Mouse (Mus musculus) liver, embryonic 15.5 days (tissue): ENCODE results near the gene Tmem39a. TPM values are rescaled to one million over a fixed set of nuclear protein-coding genes. Genes with fewer than 3 reads are reported as not detected.

Experiments used
- ATAC-seq: fragments of 200-750 bp; cut with Nextera tagmentation; 2 replicates; pipeline ENCODE4 v1.8.0; 2017; ENCODE audit warnings: moderate number of reproducible peaks, mild to moderate bottlenecking, moderate library complexity; ENCODE audit not compliant: insufficient read depth
- H3K27ac ChIP-seq: fragments of 300-500 bp; sonication (generic); replicated peaks from 2 replicates; pipeline ENCODE4 v1.5.1; 2015; ENCODE audit warnings: mild to moderate bottlenecking, inconsistent platforms
- H3K27me3 ChIP-seq: fragments of 300-500 bp; sonication (generic); 2 replicates; pipeline ENCODE4 v1.6.1; 2015; ENCODE audit warnings: mild to moderate bottlenecking, inconsistent platforms
- H3K36me3 ChIP-seq: fragments of 300-500 bp; sonication (generic); replicated peaks from 2 replicates; pipeline ENCODE4 v1.6.1; 2015; ENCODE audit warnings: moderate library complexity, mild to moderate bottlenecking, inconsistent platforms
- H3K4me1 ChIP-seq: fragments of 300-500 bp; sonication (generic); replicated peaks from 2 replicates; pipeline ENCODE4 v1.6.1; 2015; ENCODE audit warnings: inconsistent platforms
- H3K4me2 ChIP-seq: fragments of 300-500 bp; sonication (generic); 2 replicates; pipeline ENCODE4 v1.6.1; 2015; ENCODE audit warnings: moderate library complexity, mild to moderate bottlenecking, inconsistent platforms
- H3K4me3 ChIP-seq: fragments of 300-500 bp; sonication (generic); replicated peaks from 2 replicates; pipeline ENCODE4 v1.5.1; 2015; ENCODE audit warnings: mild to moderate bottlenecking, inconsistent platforms
- H3K9ac ChIP-seq: fragments of 300-500 bp; sonication (generic); 2 replicates; pipeline ENCODE4 v1.6.1; 2015; ENCODE audit warnings: moderate library complexity, mild to moderate bottlenecking, inconsistent platforms
- H3K9me3 ChIP-seq: fragments of 300-500 bp; sonication (generic); replicated peaks from 2 replicates; pipeline ENCODE4 v1.6.1; 2016; ENCODE audit warnings: inconsistent platforms
- WGBS: fragments of 180-500 bp; shearing (Covaris S2); methylation state at CpG from one replicate; pipeline ENCODE4 v1.1.7; 2015; ENCODE audit warnings: mixed read lengths; ENCODE audit not compliant: insufficient replicate concordance; 5-methylcytosine and 5-hydroxymethylcytosine counted together
- polyA plus RNA-seq: library from polyadenylated mRNA; unstranded; fragments of >200 nt; fragmentation: Nextera tagmentation; extraction: Ambion mirVana; gene quantifications from 2 replicates; pipeline ENCODE4 v1.2.1, GENCODE M21; 2015

Gene Tmem39a
- polyA plus RNA-seq, 1 experiment from 2014 or later, result 31.4 TPM

- ATAC-seq, result no peak
- WGBS, result 61% methylated on average over 5 of the region's 5 CpGs
Measured at GRCm38 (mm10) chr16:38612646-38613045, 54.1 kb downstream of the Tmem39a start.

DNA sequence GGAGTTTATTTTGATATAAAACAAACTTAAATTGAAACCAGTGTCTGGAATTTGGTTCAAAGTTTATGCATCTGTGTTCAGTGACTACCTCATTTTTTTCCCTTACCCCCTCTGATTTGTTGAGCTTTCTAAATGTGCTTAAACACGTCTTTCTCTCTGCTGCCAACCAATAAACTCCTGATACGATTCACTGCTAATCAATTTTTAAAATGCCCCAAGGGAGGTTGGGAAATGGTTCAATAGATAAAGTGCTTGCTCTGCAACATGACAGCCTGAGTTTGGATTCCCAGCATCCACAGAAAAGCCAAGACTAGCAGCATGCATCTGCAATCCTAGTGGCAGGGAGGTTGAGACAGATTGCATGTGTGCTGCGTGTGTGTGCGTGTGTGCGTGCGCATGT, 55.1 kb downstream of the Tmem39a start:
- H3K27ac ChIP-seq, result no peak overlapping the region
- ATAC-seq, result no peak
- no peak overlapping the region for H3K4me3 ChIP-seq
- H3K36me3 ChIP-seq, result no peaks in the 10 kb centered on the region
- no peak overlapping the region for H3K9ac ChIP-seq
- no peak overlapping the region for H3K4me2 ChIP-seq
- H3K27me3 ChIP-seq, result no peaks in the 10 kb centered on the region
- WGBS, result 74% methylated on average over 6 of the region's 6 CpGs
- no peaks in the 10 kb centered on the region for H3K4me1 ChIP-seq
- no peaks in the 10 kb centered on the region for H3K9me3 ChIP-seq

More at GRCm38 (mm10) chr16:38612646-38613045, 54.1 kb downstream of the Tmem39a start:
- H3K9ac ChIP-seq, result no peak overlapping the region
- no peak overlapping the region for H3K4me3 ChIP-seq
- H3K27ac ChIP-seq, result no peak overlapping the region
- H3K4me1 ChIP-seq, result no peaks in the 10 kb centered on the region
- no peak overlapping the region for H3K4me2 ChIP-seq
- H3K27me3 ChIP-seq, result no peaks in the 10 kb centered on the region
- H3K9me3 ChIP-seq, result no peaks in the 10 kb centered on the region
- H3K36me3 ChIP-seq, result no peaks in the 10 kb centered on the region

- no peak overlapping the region for H3K27ac ChIP-seq
- H3K4me1 ChIP-seq, result no peaks in the 10 kb centered on the region
- H3K9ac ChIP-seq, result no peak overlapping the region
- WGBS, result 73% methylated on average over 13 of the region's 13 CpGs
- no peak for ATAC-seq
- no peaks in the 10 kb centered on the region for H3K27me3 ChIP-seq
- no peak overlapping the region for H3K4me2 ChIP-seq
- H3K4me3 ChIP-seq, result no peak overlapping the region
- no peaks in the 10 kb centered on the region for H3K36me3 ChIP-seq
- no peaks in the 10 kb centered on the region for H3K9me3 ChIP-seq
Measured at GRCm38 (mm10) chr16:38617977-38618376, 59.5 kb downstream of the Tmem39a start.

DNA sequence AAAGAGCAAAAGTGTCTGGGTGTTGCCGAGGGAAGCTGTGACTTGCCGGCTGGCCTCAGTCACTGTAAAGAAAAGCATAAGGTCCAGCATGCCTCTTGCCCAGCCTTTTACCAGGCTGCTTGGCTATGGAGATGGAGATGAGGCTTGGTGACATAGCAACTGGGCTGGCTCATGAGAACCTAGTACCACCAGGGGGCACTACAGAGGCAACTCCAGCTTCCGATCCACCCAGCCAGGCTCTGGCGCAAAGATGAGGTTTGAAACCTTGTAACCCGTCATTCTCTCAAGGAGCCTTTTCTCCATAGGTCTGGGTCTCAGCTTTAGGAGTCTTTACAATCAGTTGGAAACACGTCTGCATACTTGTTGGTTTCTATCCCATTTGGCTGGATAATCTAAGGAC, 60.6 kb downstream of the Tmem39a start:
- Histone ChIP-seq H3K9ac (no peak overlapping the region), H3K4me3 (no peak overlapping the region), H3K27ac (no peak overlapping the region), H3K36me3 (no peaks in the 10 kb centered on the region), H3K27me3 (no peaks in the 10 kb centered on the region), H3K4me2 (no peak overlapping the region), H3K9me3 (no peaks in the 10 kb centered on the region), H3K4me1 (no peaks in the 10 kb centered on the region)
- WGBS, result 22% methylated on average over 6 of the region's 6 CpGs
- no peak for ATAC-seq

GRCm38 (mm10) chr16:38620696-38621450, 62.4 kb downstream of the Tmem39a start:
- Histone ChIP-seq H3K9me3 (no peaks in the 10 kb centered on the region), H3K27me3 (no peaks in the 10 kb centered on the region), H3K4me3 (no peak overlapping the region), H3K4me2 (no peak overlapping the region), H3K9ac (no peak overlapping the region), H3K27ac (no peak overlapping the region), H3K36me3 (no peaks in the 10 kb centered on the region), H3K4me1 (no peaks in the 10 kb centered on the region)
- 75% methylated on average over 16 of the region's 16 CpGs for WGBS
- ATAC-seq, result no peak

DNA sequence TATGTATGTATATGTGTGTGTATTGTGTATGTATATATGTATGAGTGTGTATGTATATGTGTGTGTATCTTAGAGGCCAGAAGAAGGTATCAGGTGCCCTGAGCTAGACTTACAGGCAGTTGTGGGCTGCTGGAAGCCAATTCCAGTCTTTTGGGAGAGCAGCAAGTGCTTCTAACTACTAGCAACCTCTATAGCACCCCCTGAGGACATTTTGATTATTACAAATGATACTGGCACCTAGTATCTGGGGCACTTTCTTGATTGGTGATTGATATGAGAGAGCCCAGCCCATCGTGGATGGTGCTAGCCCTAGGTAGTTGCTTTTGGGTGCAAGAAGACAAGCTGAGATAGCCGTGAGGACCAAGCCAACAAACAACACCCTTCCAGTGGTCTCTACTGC, 63.8 kb downstream of the Tmem39a start:
- Histone ChIP-seq H3K9me3 (no peaks in the 10 kb centered on the region), H3K36me3 (no peaks in the 10 kb centered on the region), H3K4me2 (no peak overlapping the region), H3K9ac (no peak overlapping the region), H3K27ac (no peak overlapping the region), H3K4me1 (no peaks in the 10 kb centered on the region), H3K27me3 (no peaks in the 10 kb centered on the region), H3K4me3 (no peak overlapping the region)
- no peak for ATAC-seq
- 38% methylated on average over 2 of the region's 2 CpGs for WGBS

DNA sequence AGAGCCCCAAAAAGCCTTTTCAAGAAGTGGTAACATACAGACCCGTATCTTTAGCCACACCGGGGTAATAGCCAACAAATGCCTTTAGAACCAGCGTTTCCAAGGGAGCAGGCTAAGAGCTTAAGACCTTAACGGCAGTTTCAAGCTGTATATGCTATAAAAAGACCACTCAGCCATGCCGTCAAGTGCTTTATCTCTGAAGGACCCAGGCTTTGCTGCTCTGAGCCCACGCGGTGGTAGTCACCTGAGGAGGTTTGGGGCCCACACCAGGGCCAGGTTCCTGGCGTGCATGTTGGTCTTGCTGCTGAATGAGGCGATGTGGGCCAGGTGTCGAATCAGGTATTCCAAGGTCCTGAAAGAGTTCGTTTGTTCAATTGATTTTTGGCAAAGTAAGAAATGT, 65.8 kb downstream of the Tmem39a start:
- ATAC-seq, result no peak
- Histone ChIP-seq H3K9ac (no peak overlapping the region), H3K9me3 (no peaks in the 10 kb centered on the region), H3K27ac (no peak overlapping the region), H3K4me2 (no peak overlapping the region), H3K27me3 (no peaks in the 10 kb centered on the region), H3K4me1 (no peaks in the 10 kb centered on the region), H3K4me3 (no peak overlapping the region), H3K36me3 (no peaks in the 10 kb centered on the region)
- WGBS, result 61% methylated on average over 11 of the region's 11 CpGs

DNA sequence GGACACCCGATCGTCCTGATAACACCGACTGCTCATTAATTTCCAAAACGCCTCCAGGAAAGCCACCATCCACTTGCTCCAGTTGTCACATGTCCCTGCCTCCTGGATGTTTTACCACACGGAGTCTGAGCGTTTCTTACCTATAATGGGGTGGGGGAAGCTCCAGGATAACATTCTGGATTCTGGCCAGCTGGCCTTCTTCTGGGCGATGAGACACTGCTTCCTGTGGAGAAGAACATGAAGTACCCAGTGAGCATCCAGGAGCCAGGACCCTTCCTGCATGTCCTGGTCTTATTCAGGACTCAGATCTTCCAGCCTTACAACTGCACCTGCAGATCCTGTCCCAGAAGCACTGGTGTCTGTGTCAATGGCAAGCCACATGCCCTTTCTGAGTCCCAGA, 66.9 kb downstream of the Tmem39a start:
- WGBS, result 67% methylated on average over 7 of the region's 7 CpGs
- ATAC-seq, result no peak
- no peak overlapping the region for H3K4me2 ChIP-seq
- H3K27me3 ChIP-seq, result no peaks in the 10 kb centered on the region
- H3K9me3 ChIP-seq, result no peaks in the 10 kb centered on the region
- no peaks in the 10 kb centered on the region for H3K36me3 ChIP-seq
- no peak overlapping the region for H3K27ac ChIP-seq
- no peak overlapping the region for H3K9ac ChIP-seq
- H3K4me1 ChIP-seq, result no peaks in the 10 kb centered on the region
- no peak overlapping the region for H3K4me3 ChIP-seq

GRCm38 (mm10) chr16:38625811-38626369, 67.4 kb downstream of the Tmem39a start:
- H3K27me3 ChIP-seq, result no peaks in the 10 kb centered on the region
- H3K4me3 ChIP-seq, result no peak overlapping the region
- H3K27ac ChIP-seq, result no peak overlapping the region
- no peak overlapping the region for H3K4me2 ChIP-seq
- H3K9ac ChIP-seq, result no peak overlapping the region
- no peaks in the 10 kb centered on the region for H3K9me3 ChIP-seq
- H3K36me3 ChIP-seq, result no peaks in the 10 kb centered on the region
- H3K4me1 ChIP-seq, result no peaks in the 10 kb centered on the region
- no peak for ATAC-seq
- WGBS, result 53% methylated on average over 10 of the region's 10 CpGs

DNA sequence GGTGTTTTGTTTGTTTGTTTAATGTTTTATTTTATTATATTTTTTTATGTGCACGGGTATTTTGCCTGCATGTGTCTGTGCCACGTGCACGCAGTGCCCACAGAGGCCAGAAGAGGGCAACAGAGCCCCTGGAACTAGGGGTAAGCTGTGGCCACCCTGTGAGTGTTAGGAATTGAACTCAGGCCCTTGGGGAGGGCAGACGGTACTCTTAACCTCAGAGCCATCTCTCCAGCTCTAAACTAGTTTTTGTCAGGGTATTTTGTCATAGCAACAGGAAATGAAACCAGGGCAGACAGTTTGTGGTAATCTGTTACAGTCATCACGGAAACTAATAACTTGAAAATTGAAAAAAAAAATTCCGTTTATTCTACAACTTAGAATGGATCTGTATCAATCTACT, 73.6 kb downstream of the Tmem39a start:
- Histone ChIP-seq H3K4me1 (no peaks in the 10 kb centered on the region), H3K36me3 (no peaks in the 10 kb centered on the region), H3K4me3 (no peak overlapping the region), H3K27me3 (0 out of 2 replicates have a peak, but pooled peaks cover 6% of the 10 kb centered on the region), H3K27ac (no peak overlapping the region), H3K9me3 (no peaks in the 10 kb centered on the region), H3K9ac (no peak overlapping the region), H3K4me2 (no peak overlapping the region)
- no peak for ATAC-seq
- WGBS, result 38% methylated on average over 6 of the region's 6 CpGs

DNA sequence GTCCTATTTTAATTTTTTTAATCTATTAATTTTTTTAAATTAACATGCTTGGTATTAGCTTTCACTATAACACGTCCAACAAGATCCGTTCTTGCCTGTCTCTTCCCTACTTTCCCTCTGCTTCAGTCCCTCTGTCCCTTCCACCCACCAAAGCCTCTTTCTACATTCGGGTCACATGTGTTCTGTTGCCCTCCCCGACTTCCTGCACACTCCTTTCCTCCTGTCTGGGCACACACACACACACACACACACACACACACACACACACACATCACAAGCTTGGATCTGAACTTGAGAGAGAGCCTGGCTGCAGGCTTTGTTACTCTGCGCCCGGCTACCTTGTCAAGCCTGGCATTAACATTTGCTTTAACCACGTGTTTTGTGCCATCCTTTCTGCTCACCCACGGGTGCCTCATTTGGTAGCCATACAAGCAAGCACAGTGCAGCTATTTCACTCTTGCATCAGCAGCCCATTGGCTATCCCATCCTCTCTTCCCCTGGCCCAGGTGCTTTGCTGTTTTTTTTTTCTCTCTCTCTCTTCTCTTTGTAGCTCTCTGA, 77.4 kb downstream of the Tmem39a start:
- Histone ChIP-seq H3K4me2 (no peak overlapping the region), H3K36me3 (no peaks in the 10 kb centered on the region), H3K27ac (no peak overlapping the region), H3K4me1 (no peaks in the 10 kb centered on the region), H3K9ac (no peak overlapping the region), H3K9me3 (no peaks in the 10 kb centered on the region), H3K4me3 (no peak overlapping the region), H3K27me3 (0 out of 2 replicates have a peak, but pooled peaks cover 7% of the 10 kb centered on the region)
- WGBS, result 39% methylated on average over 8 of the region's 8 CpGs
- ATAC-seq, result no peak
